Mouse (Mus musculus): ENCODE results near the gene Prss40. TPM values are rescaled to one million over a fixed set of nuclear protein-coding genes. Genes with fewer than 3 reads are reported as not detected.

Prss40 gene
- total and polyA plus RNA-seq, 2 experiments from 2014 or later, result 0.19 TPM; not detected in 1

- H3K4me3 ChIP-seq (ENCODE audit: low read depth, low read length), result no peak overlapping the region
- H3K9me3 ChIP-seq (ENCODE audit: low read length), result no peaks in the 10 kb centered on the region
- no peak overlapping the region for H3K27ac ChIP-seq (ENCODE audit: low read depth, low read length)
- no peak overlapping the region for H3K4me2 ChIP-seq (ENCODE audit: low read depth, low read length, poor library complexity, severe bottlenecking)
- H3K27me3 ChIP-seq (ENCODE audit: insufficient read depth, low read length), result no peaks in the 10 kb centered on the region
- TF ChIP-seq CTCF (IDR thresholded peaks at IDR 0.05), result no peak
- WGBS, result 70% methylated on average over 6 of the region's 6 CpGs
- ATAC-seq (ENCODE audit: low FRiP score), result no peak
- H3K9ac ChIP-seq (replicated peaks; ENCODE audit: low read length, poor library complexity, severe bottlenecking), result no peak overlapping the region
- no peaks in the 10 kb centered on the region for H3K36me3 ChIP-seq (ENCODE audit: insufficient read depth, low read length)
- no peaks in the 10 kb centered on the region for H3K4me1 ChIP-seq (ENCODE audit: insufficient read depth, low read length)
- DNase-seq (ENCODE audit: low spot score), result no peak
Observed at GRCm38 (mm10) chr1:34571431-34571830, 10.7 kb upstream of the Prss40 start.

- Histone ChIP-seq H3K4me2 (ENCODE audit: low read depth, low read length, poor library complexity, severe bottlenecking) (no peak overlapping the region), H3K27ac (ENCODE audit: low read depth, low read length) (no peak overlapping the region), H3K4me3 (ENCODE audit: low read depth, low read length) (no peak overlapping the region), H3K36me3 (ENCODE audit: insufficient read depth, low read length) (no peaks in the 10 kb centered on the region), H3K27me3 (ENCODE audit: insufficient read depth, low read length) (no peaks in the 10 kb centered on the region), H3K4me1 (ENCODE audit: insufficient read depth, low read length) (no peaks in the 10 kb centered on the region), H3K9me3 (ENCODE audit: low read length) (no peaks in the 10 kb centered on the region), H3K9ac (replicated peaks; ENCODE audit: low read length, poor library complexity, severe bottlenecking) (no peak overlapping the region)
- ATAC-seq (ENCODE audit: low FRiP score), result no peak
- 91% methylated on average over 2 of the region's 2 CpGs for WGBS
- no peak for DNase-seq (ENCODE audit: low spot score)
- TF ChIP-seq CTCF (IDR thresholded peaks at IDR 0.05), result no peak
Observed at GRCm38 (mm10) chr1:34569876-34570275, 9.1 kb upstream of the Prss40 start.

- WGBS, result 91% methylated on average over 2 of the region's 2 CpGs
- no peak for TF ChIP-seq CTCF (IDR thresholded peaks at IDR 0.05)
- no peak for ATAC-seq (ENCODE audit: low FRiP score)
Observed at GRCm38 (mm10) chr1:34568120-34568519, 7.4 kb upstream of the Prss40 start.

GRCm38 (mm10) chr1:34564383-34565045 is 3.8 kb upstream of the Prss40 start:
- Histone ChIP-seq H3K27me3 (ENCODE audit: insufficient read depth, low read length) (no peaks in the 10 kb centered on the region), H3K27ac (ENCODE audit: low read depth, low read length) (no peak overlapping the region), H3K36me3 (ENCODE audit: insufficient read depth, low read length) (no peaks in the 10 kb centered on the region), H3K9ac (replicated peaks; ENCODE audit: low read length, poor library complexity, severe bottlenecking) (no peak overlapping the region), H3K9me3 (ENCODE audit: low read length) (no peaks in the 10 kb centered on the region), H3K4me2 (ENCODE audit: low read depth, low read length, poor library complexity, severe bottlenecking) (no peak overlapping the region), H3K4me3 (ENCODE audit: low read depth, low read length) (no peak overlapping the region), H3K4me1 (ENCODE audit: insufficient read depth, low read length) (no peaks in the 10 kb centered on the region)
- 86% methylated on average over 8 of the region's 8 CpGs for WGBS
- no peak for TF ChIP-seq CTCF (IDR thresholded peaks at IDR 0.05)
- no peak for ATAC-seq (ENCODE audit: low FRiP score)
- DNase-seq (ENCODE audit: low spot score), result no peak

More at GRCm38 (mm10) chr1:34568120-34568519, 7.4 kb upstream of the Prss40 start:
- Histone ChIP-seq H3K9me3 (ENCODE audit: low read length) (no peaks in the 10 kb centered on the region), H3K27ac (ENCODE audit: low read depth, low read length) (no peak overlapping the region), H3K4me2 (ENCODE audit: low read depth, low read length, poor library complexity, severe bottlenecking) (no peak overlapping the region), H3K9ac (replicated peaks; ENCODE audit: low read length, poor library complexity, severe bottlenecking) (no peak overlapping the region), H3K4me1 (ENCODE audit: insufficient read depth, low read length) (no peaks in the 10 kb centered on the region), H3K36me3 (ENCODE audit: insufficient read depth, low read length) (no peaks in the 10 kb centered on the region), H3K27me3 (ENCODE audit: insufficient read depth, low read length) (no peaks in the 10 kb centered on the region), H3K4me3 (ENCODE audit: low read depth, low read length) (no peak overlapping the region)
- DNase-seq (ENCODE audit: low spot score), result no peak

- Histone ChIP-seq H3K4me2 (ENCODE audit: low read depth, low read length, poor library complexity, severe bottlenecking) (no peak overlapping the region), H3K4me3 (ENCODE audit: low read depth, low read length) (no peak overlapping the region), H3K36me3 (ENCODE audit: insufficient read depth, low read length) (no peaks in the 10 kb centered on the region), H3K9ac (replicated peaks; ENCODE audit: low read length, poor library complexity, severe bottlenecking) (no peak overlapping the region), H3K4me1 (ENCODE audit: insufficient read depth, low read length) (no peaks in the 10 kb centered on the region), H3K27ac (ENCODE audit: low read depth, low read length) (no peak overlapping the region), H3K9me3 (ENCODE audit: low read length) (no peaks in the 10 kb centered on the region), H3K27me3 (ENCODE audit: insufficient read depth, low read length) (no peaks in the 10 kb centered on the region)
- ATAC-seq (ENCODE audit: low FRiP score) (no peak), DNase-seq (ENCODE audit: low spot score) (no peak)
- 90% methylated on average over 7 of the region's 7 CpGs for WGBS
- no peak for TF ChIP-seq CTCF (IDR thresholded peaks at IDR 0.05)
Observed at GRCm38 (mm10) chr1:34554275-34554674, 6.5 kb downstream of the Prss40 start.

GRCm38 (mm10) chr1:34553690-34554089 is 7.1 kb downstream of the Prss40 start:
- 97% methylated on average over 1 of the region's 1 CpGs for WGBS
- Histone ChIP-seq H3K36me3 (ENCODE audit: insufficient read depth, low read length) (no peaks in the 10 kb centered on the region), H3K4me2 (ENCODE audit: low read depth, low read length, poor library complexity, severe bottlenecking) (no peak overlapping the region), H3K4me1 (ENCODE audit: insufficient read depth, low read length) (no peaks in the 10 kb centered on the region), H3K4me3 (ENCODE audit: low read depth, low read length) (no peak overlapping the region), H3K27me3 (ENCODE audit: insufficient read depth, low read length) (no peaks in the 10 kb centered on the region), H3K9ac (replicated peaks; ENCODE audit: low read length, poor library complexity, severe bottlenecking) (no peak overlapping the region), H3K27ac (ENCODE audit: low read depth, low read length) (no peak overlapping the region), H3K9me3 (ENCODE audit: low read length) (no peaks in the 10 kb centered on the region)
- no peak for DNase-seq (ENCODE audit: low spot score)
- ATAC-seq (ENCODE audit: low FRiP score), result no peak
- no peak for TF ChIP-seq CTCF (IDR thresholded peaks at IDR 0.05)

Measured in midbrain, postnatal 0 days (tissue).